Mouse (Mus musculus): ENCODE results near the gene Rhod.
"Not testable (repeated sequence)": the region's sequence is repeated elsewhere in the genome, so short reads cannot be mapped to it uniquely, and the experiment has no call there.

Rhod gene

GRCm38 (mm10) chr19:4439161-4439801, at the start of gene Rhod:
Gene Rhod (minus strand): TSS chr19:4439432.
- peak; percentile 64 for DNase-seq (ENCODE audit: low spot score)

- peak; percentile 60 for DNase-seq (ENCODE audit: low spot score)
Measured at GRCm38 (mm10) chr19:4487877-4488276, 48.6 kb upstream of the Rhod start.

GRCm38 (mm10) chr19:4485006-4485405, 45.8 kb upstream of the Rhod start:
- no peak for DNase-seq (ENCODE audit: low spot score)

GRCm38 (mm10) chr19:4482111-4482859, 43.1 kb upstream of the Rhod start:
- no peak for DNase-seq (ENCODE audit: low spot score)

GRCm38 (mm10) chr19:4481326-4481725, 42.1 kb upstream of the Rhod start:
- DNase-seq (ENCODE audit: low spot score) = no peak

- no peak for DNase-seq (ENCODE audit: low spot score)
Measured at GRCm38 (mm10) chr19:4480041-4480440, 40.8 kb upstream of the Rhod start.

- DNase-seq (ENCODE audit: low spot score) = no peak
Measured at GRCm38 (mm10) chr19:4478190-4478516, 38.9 kb upstream of the Rhod start.

- peak; percentile 26 for DNase-seq (ENCODE audit: low spot score)
Measured at GRCm38 (mm10) chr19:4477345-4478189, 38.3 kb upstream of the Rhod start, which contains the start of gene Syt12. Gene Syt12 (minus strand): TSS chr19:4477447.

GRCm38 (mm10) chr19:4476601-4477257, 37.5 kb upstream of the Rhod start:
- DNase-seq (ENCODE audit: low spot score) = no peak

GRCm38 (mm10) chr19:4475224-4475925, 36.1 kb upstream of the Rhod start:
- no peak for DNase-seq (ENCODE audit: low spot score)

GRCm38 (mm10) chr19:4474739-4475138, 35.5 kb upstream of the Rhod start:
- DNase-seq (ENCODE audit: low spot score) = no peak

GRCm38 (mm10) chr19:4473549-4473948, 34.3 kb upstream of the Rhod start:
- DNase-seq (ENCODE audit: low spot score) = no peak

GRCm38 (mm10) chr19:4468363-4468762, 29.1 kb upstream of the Rhod start:
- no peak for DNase-seq (ENCODE audit: low spot score)

GRCm38 (mm10) chr19:4464666-4465065, 25.4 kb upstream of the Rhod start:
- no peak for DNase-seq (ENCODE audit: low spot score)

GRCm38 (mm10) chr19:4461981-4462380, 22.7 kb upstream of the Rhod start:
- DNase-seq (ENCODE audit: low spot score) = no peak

- DNase-seq (ENCODE audit: low spot score) = peak; percentile 47
Measured at GRCm38 (mm10) chr19:4456227-4456626, 17.0 kb upstream of the Rhod start.

- DNase-seq (ENCODE audit: low spot score) = no peak
Measured at GRCm38 (mm10) chr19:4455071-4455800, 16.0 kb upstream of the Rhod start.

- not testable (repeated sequence) for DNase-seq (ENCODE audit: low spot score)
Measured at GRCm38 (mm10) chr19:4454040-4454439, 14.8 kb upstream of the Rhod start.

- DNase-seq (ENCODE audit: low spot score) = no peak
Measured at GRCm38 (mm10) chr19:4452525-4452924, 13.3 kb upstream of the Rhod start.

GRCm38 (mm10) chr19:4451965-4452364, 12.7 kb upstream of the Rhod start:
- DNase-seq (ENCODE audit: low spot score) = no peak

- DNase-seq (ENCODE audit: low spot score) = no peak
Measured at GRCm38 (mm10) chr19:4451098-4451497, 11.9 kb upstream of the Rhod start.

Data from lung, postnatal 25 days (tissue).